Mouse (Mus musculus) forebrain, embryonic 13.5 days (tissue): ENCODE data around the gene Asah2. TPM values are rescaled to one million over a fixed set of nuclear protein-coding genes. Genes with fewer than 3 reads are reported as not detected.

Experiments used
- ATAC-seq: fragments of 200-750 bp; cut with Nextera tagmentation; 2 replicates; pipeline ENCODE4 v1.8.0; 2017
- H3K27ac ChIP-seq: fragments of 300-500 bp; sonication (generic); 2 replicates; pipeline ENCODE4 v1.5.1; 2015; ENCODE audit warnings: inconsistent platforms, mild to moderate bottlenecking, moderate library complexity
- H3K27me3 ChIP-seq: fragments of 300-500 bp; sonication (generic); 2 replicates; pipeline ENCODE4 v1.6.1; 2015; ENCODE audit warnings: mild to moderate bottlenecking, inconsistent platforms
- H3K36me3 ChIP-seq: fragments of 300-500 bp; sonication (generic); 2 replicates; pipeline ENCODE4 v1.6.1; 2015; ENCODE audit warnings: mild to moderate bottlenecking, inconsistent platforms; ENCODE audit not compliant: poor library complexity, severe bottlenecking
- H3K4me1 ChIP-seq: fragments of 300-500 bp; sonication (generic); 2 replicates; pipeline ENCODE4 v1.6.1; 2015; ENCODE audit warnings: inconsistent platforms
- H3K4me2 ChIP-seq: fragments of 300-500 bp; sonication (generic); 2 replicates; pipeline ENCODE4 v1.6.1; 2015; ENCODE audit warnings: inconsistent platforms, mild to moderate bottlenecking, moderate library complexity
- H3K4me3 ChIP-seq: fragments of 300-500 bp; sonication (generic); 2 replicates; pipeline ENCODE4 v1.5.1; 2015; ENCODE audit warnings: mild to moderate bottlenecking, inconsistent platforms
- H3K9ac ChIP-seq: fragments of 300-500 bp; sonication (generic); 2 replicates; pipeline ENCODE4 v1.6.1; 2015; ENCODE audit warnings: mild to moderate bottlenecking, inconsistent platforms
- H3K9me3 ChIP-seq: fragments of 300-500 bp; sonication (generic); replicated peaks from 2 replicates; pipeline ENCODE4 v1.6.1; 2016; ENCODE audit warnings: inconsistent platforms
- WGBS: fragments of 180-500 bp; shearing (Covaris S2); methylation state at CpG from one replicate; pipeline ENCODE4 v1.1.7; 2015; 5-methylcytosine and 5-hydroxymethylcytosine counted together
- polyA plus RNA-seq: library from polyadenylated mRNA; unstranded; fragments of >200 nt; fragmentation: Nextera tagmentation; extraction: Ambion mirVana; gene quantifications from 2 replicates; pipeline ENCODE4 v1.2.1, GENCODE M21; 2015

The Asah2 gene
- polyA plus RNA-seq, 1 experiment from 2014 or later: 0.34 TPM

GRCm38 (mm10) chr19:31960434-31960833, 147.6 kb downstream of the Asah2 start:
- 97% methylated on average over 2 of the region's 2 CpGs for WGBS
- no peak overlapping the region for H3K9ac ChIP-seq
- no peaks in the 10 kb centered on the region for H3K4me1 ChIP-seq
- no peaks in the 10 kb centered on the region for H3K27me3 ChIP-seq
- ATAC-seq: no peak
- no peak overlapping the region for H3K4me2 ChIP-seq
- H3K27ac ChIP-seq: no peak overlapping the region
- no peaks in the 10 kb centered on the region for H3K36me3 ChIP-seq
- no peak overlapping the region for H3K4me3 ChIP-seq
- H3K9me3 ChIP-seq: no peaks in the 10 kb centered on the region

- no peaks in the 10 kb centered on the region for H3K36me3 ChIP-seq
- no peaks in the 10 kb centered on the region for H3K9me3 ChIP-seq
- no peak overlapping the region for H3K4me2 ChIP-seq
- ATAC-seq: no peak
- H3K27ac ChIP-seq: no peak overlapping the region
- H3K9ac ChIP-seq: no peak overlapping the region
- WGBS: 77% methylated on average over 2 of the region's 2 CpGs
- no peak overlapping the region for H3K4me3 ChIP-seq
- H3K4me1 ChIP-seq: no peaks in the 10 kb centered on the region
- H3K27me3 ChIP-seq: no peaks in the 10 kb centered on the region
Observed at GRCm38 (mm10) chr19:31956359-31956758, 151.7 kb downstream of the Asah2 start.

GRCm38 (mm10) chr19:31954696-31955095, 153.3 kb downstream of the Asah2 start:
- Histone ChIP-seq H3K9me3 (no peaks in the 10 kb centered on the region), H3K36me3 (no peaks in the 10 kb centered on the region), H3K4me1 (no peaks in the 10 kb centered on the region), H3K4me3 (no peak overlapping the region), H3K9ac (no peak overlapping the region), H3K4me2 (no peak overlapping the region), H3K27me3 (no peaks in the 10 kb centered on the region), H3K27ac (no peak overlapping the region)
- ATAC-seq: no peak
- WGBS: 92% methylated on average over 4 of the region's 4 CpGs

GRCm38 (mm10) chr19:31954267-31954666, 153.7 kb downstream of the Asah2 start:
- no peak overlapping the region for H3K9ac ChIP-seq
- H3K27ac ChIP-seq: no peak overlapping the region
- no peak for ATAC-seq
- H3K9me3 ChIP-seq: no peaks in the 10 kb centered on the region
- no peaks in the 10 kb centered on the region for H3K27me3 ChIP-seq
- H3K4me2 ChIP-seq: no peak overlapping the region
- no peaks in the 10 kb centered on the region for H3K36me3 ChIP-seq
- H3K4me3 ChIP-seq: no peak overlapping the region
- 72% methylated on average over 4 of the region's 4 CpGs for WGBS
- H3K4me1 ChIP-seq: no peaks in the 10 kb centered on the region

DNA sequence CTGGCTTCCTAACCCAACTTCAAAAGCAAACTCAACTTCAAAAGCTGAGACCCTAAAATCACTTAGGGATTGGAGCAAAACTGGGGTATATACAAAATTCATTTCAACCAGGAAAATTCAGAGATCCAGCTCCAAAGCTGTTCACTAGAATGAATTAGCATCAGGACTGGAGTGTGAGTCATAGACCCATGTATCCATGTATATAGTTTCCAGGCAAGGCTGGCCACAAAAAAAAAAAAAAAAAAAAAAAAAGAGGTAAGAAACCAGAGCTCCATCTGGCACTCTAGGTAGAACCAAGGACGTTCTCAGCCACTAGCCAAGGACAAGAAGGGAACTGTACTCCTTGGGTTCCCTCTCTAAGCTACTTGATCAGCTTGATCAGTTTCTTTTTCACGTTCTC, 154.2 kb downstream of the Asah2 start:
- WGBS: 89% methylated on average over 2 of the region's 2 CpGs

DNA sequence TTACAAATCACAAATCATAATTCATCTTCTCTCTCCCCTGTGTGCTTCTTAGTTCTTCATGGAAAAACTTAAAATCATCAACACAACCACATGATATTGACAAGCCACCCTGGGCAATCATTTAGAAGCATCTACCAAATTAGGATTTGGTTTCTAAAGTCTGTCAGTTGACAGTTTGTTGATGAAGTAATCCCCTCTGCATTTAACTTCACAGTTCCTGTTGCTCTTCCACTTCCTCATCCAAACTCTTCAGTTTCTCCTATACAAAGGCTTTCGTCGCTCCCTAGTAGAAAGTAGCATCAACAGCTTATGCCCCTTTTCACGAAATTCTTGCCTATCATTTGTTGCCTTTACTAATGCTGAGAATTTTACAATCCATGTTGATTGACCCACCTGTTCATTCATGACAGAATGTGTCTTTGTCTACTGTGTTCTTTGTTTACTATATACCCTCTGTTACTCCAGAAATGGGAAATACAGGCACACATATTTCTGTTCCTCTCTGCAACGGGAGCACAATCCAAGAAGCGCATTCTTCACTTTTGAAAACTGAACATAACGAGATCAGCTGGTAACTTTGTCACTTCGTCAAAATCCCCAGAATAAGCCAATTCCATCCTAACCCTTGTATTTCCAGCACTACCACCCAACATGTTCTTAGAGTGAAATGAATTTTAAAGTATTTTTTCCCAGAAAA, 157.1 kb downstream of the Asah2 start:
- Histone ChIP-seq H3K9ac (no peak overlapping the region), H3K4me1 (no peaks in the 10 kb centered on the region), H3K9me3 (no peaks in the 10 kb centered on the region), H3K27me3 (no peaks in the 10 kb centered on the region), H3K36me3 (no peaks in the 10 kb centered on the region), H3K4me2 (no peak overlapping the region), H3K27ac (no peak overlapping the region), H3K4me3 (no peak overlapping the region)
- no peak for ATAC-seq
- WGBS: 75% methylated on average over 7 of the region's 7 CpGs

More for the DNA sequence above, 154.2 kb downstream of the Asah2 start:
- Histone ChIP-seq H3K9ac (no peak overlapping the region), H3K27me3 (no peaks in the 10 kb centered on the region), H3K4me1 (no peaks in the 10 kb centered on the region), H3K4me3 (no peak overlapping the region), H3K27ac (no peak overlapping the region), H3K36me3 (no peaks in the 10 kb centered on the region), H3K4me2 (no peak overlapping the region), H3K9me3 (no peaks in the 10 kb centered on the region)
- no peak for ATAC-seq

Other genes starting within 250 kb of the Asah2 start
- gene A1cf, start 239.4 kb downstream of the Asah2 start, polyA plus RNA-seq: not detected in 2 replicates